Mouse (Mus musculus) embryonic facial prominence, embryonic 15.5 days (tissue): ENCODE data around the gene Lrrc8d. TPM values are rescaled to one million over a fixed set of nuclear protein-coding genes. Genes with fewer than 3 reads are reported as not detected.

ENCODE experiments used
- ATAC-seq: fragments of 200-750 bp; cut with Nextera tagmentation; 2 replicates; pipeline ENCODE4 v1.8.0; 2017; ENCODE audit warnings: low read depth, moderate TSS enrichment; ENCODE audit not compliant: insufficient number of reproducible peaks, low FRiP score, low TSS enrichment
- H3K27ac ChIP-seq: fragments of 300-500 bp; sonication (generic); replicated peaks from 2 replicates; pipeline ENCODE4 v1.5.1; 2015; ENCODE audit warnings: mild to moderate bottlenecking, inconsistent platforms
- H3K27me3 ChIP-seq: fragments of 300-500 bp; sonication (generic); 2 replicates; pipeline ENCODE4 v1.6.1; 2015; ENCODE audit warnings: inconsistent platforms
- H3K36me3 ChIP-seq: fragments of 300-500 bp; sonication (generic); 2 replicates; pipeline ENCODE4 v1.6.1; 2015; ENCODE audit warnings: mild to moderate bottlenecking, inconsistent platforms
- H3K4me1 ChIP-seq: fragments of 300-500 bp; sonication (generic); 2 replicates; pipeline ENCODE4 v1.6.1; 2015; ENCODE audit warnings: inconsistent platforms
- H3K4me2 ChIP-seq: fragments of 300-500 bp; sonication (generic); replicated peaks from 2 replicates; pipeline ENCODE4 v1.6.1; 2015; ENCODE audit warnings: mild to moderate bottlenecking, inconsistent platforms
- H3K4me3 ChIP-seq: fragments of 300-500 bp; sonication (generic); replicated peaks from 2 replicates; pipeline ENCODE4 v1.5.1; 2015; ENCODE audit warnings: mild to moderate bottlenecking, inconsistent platforms
- H3K9ac ChIP-seq: fragments of 300-500 bp; sonication (generic); 2 replicates; pipeline ENCODE4 v1.6.1; 2015; ENCODE audit warnings: inconsistent platforms
- H3K9me3 ChIP-seq: fragments of 300-500 bp; sonication (generic); replicated peaks from 2 replicates; pipeline ENCODE4 v1.6.1; 2016; ENCODE audit warnings: inconsistent platforms
- WGBS: fragments of 180-500 bp; shearing (Covaris S2); methylation state at CpG from one replicate; pipeline ENCODE4 v1.1.7; 2015; 5-methylcytosine and 5-hydroxymethylcytosine counted together
- polyA plus RNA-seq: library from polyadenylated mRNA; unstranded; fragments of >200 nt; fragmentation: Nextera tagmentation; extraction: Ambion mirVana; gene quantifications from 2 replicates; pipeline ENCODE4 v1.2.1, GENCODE M21; 2015

Lrrc8d gene
- polyA plus RNA-seq, 1 experiment from 2014 or later, result 17.7 TPM

- WGBS, result 14% methylated on average over 15 of the region's 15 CpGs
- Histone ChIP-seq H3K9me3 (no peaks in the 10 kb centered on the region), H3K9ac (no peak overlapping the region), H3K36me3 (no peaks in the 10 kb centered on the region), H3K4me3 (0 out of 2 replicates have a peak overlapping the region, but pooled peaks have one; percentile 1), H3K27me3 (no peaks in the 10 kb centered on the region), H3K4me2 (peak overlapping the region; percentile 44), H3K27ac (peak overlapping the region; percentile 61; the same call in 1 of the 2 replicates), H3K4me1 (peaks cover 13% of the 10 kb centered on the region)
- ATAC-seq, result no peak; the same call in 1 of the 2 replicates
Measured at GRCm38 (mm10) chr5:105822521-105823498, 123.0 kb downstream of the Lrrc8d start.

GRCm38 (mm10) chr5:105824282-105824681 lies 124.5 kb downstream of the Lrrc8d start:
- H3K4me2 ChIP-seq, result no peak overlapping the region
- H3K27me3 ChIP-seq, result no peaks in the 10 kb centered on the region
- WGBS, result 68% methylated on average over 7 of the region's 7 CpGs
- no peak overlapping the region for H3K9ac ChIP-seq
- no peaks in the 10 kb centered on the region for H3K9me3 ChIP-seq
- H3K4me1 ChIP-seq, result peaks cover 13% of the 10 kb centered on the region
- no peak overlapping the region for H3K4me3 ChIP-seq
- H3K27ac ChIP-seq, result no peak overlapping the region
- no peaks in the 10 kb centered on the region for H3K36me3 ChIP-seq
- ATAC-seq, result no peak

GRCm38 (mm10) chr5:105824827-105825226 lies 125.1 kb downstream of the Lrrc8d start:
- H3K9me3 ChIP-seq, result no peaks in the 10 kb centered on the region

GRCm38 (mm10) chr5:105826916-105827510 lies 127.2 kb downstream of the Lrrc8d start:
- H3K9ac ChIP-seq, result no peak overlapping the region
- H3K9me3 ChIP-seq, result no peaks in the 10 kb centered on the region
- peaks cover 13% of the 10 kb centered on the region for H3K4me1 ChIP-seq
- H3K27me3 ChIP-seq, result no peaks in the 10 kb centered on the region
- no peak overlapping the region for H3K4me2 ChIP-seq
- no peak for ATAC-seq
- no peaks in the 10 kb centered on the region for H3K36me3 ChIP-seq
- WGBS, result 57% methylated on average over 5 of the region's 5 CpGs
- H3K27ac ChIP-seq, result no peak overlapping the region
- no peak overlapping the region for H3K4me3 ChIP-seq

More at GRCm38 (mm10) chr5:105824827-105825226, 125.1 kb downstream of the Lrrc8d start:
- 83% methylated on average over 4 of the region's 4 CpGs for WGBS
- Histone ChIP-seq H3K4me3 (no peak overlapping the region), H3K27ac (no peak overlapping the region), H3K27me3 (no peaks in the 10 kb centered on the region), H3K36me3 (no peaks in the 10 kb centered on the region), H3K4me1 (peaks cover 13% of the 10 kb centered on the region), H3K4me2 (no peak overlapping the region), H3K9ac (no peak overlapping the region)
- no peak for ATAC-seq

- H3K9me3 ChIP-seq, result no peaks in the 10 kb centered on the region
- H3K4me1 ChIP-seq, result peaks cover 4% of the 10 kb centered on the region
- no peak overlapping the region for H3K4me3 ChIP-seq
- H3K27ac ChIP-seq, result no peak overlapping the region
- no peaks in the 10 kb centered on the region for H3K36me3 ChIP-seq
- WGBS, result 85% methylated on average over 3 of the region's 3 CpGs
- no peak overlapping the region for H3K9ac ChIP-seq
- H3K4me2 ChIP-seq, result no peak overlapping the region
- no peak for ATAC-seq
- no peaks in the 10 kb centered on the region for H3K27me3 ChIP-seq
Measured at GRCm38 (mm10) chr5:105828050-105828449, 128.3 kb downstream of the Lrrc8d start.

- Histone ChIP-seq H3K4me3 (no peak overlapping the region), H3K36me3 (no peaks in the 10 kb centered on the region), H3K9me3 (no peaks in the 10 kb centered on the region), H3K9ac (no peak overlapping the region), H3K4me1 (no peaks in the 10 kb centered on the region), H3K27ac (no peak overlapping the region), H3K4me2 (no peak overlapping the region), H3K27me3 (no peaks in the 10 kb centered on the region)
- ATAC-seq, result no peak
- 43% methylated on average over 7 of the region's 7 CpGs for WGBS
Measured at GRCm38 (mm10) chr5:105829008-105829586, 129.3 kb downstream of the Lrrc8d start.

GRCm38 (mm10) chr5:105832140-105832539 lies 132.4 kb downstream of the Lrrc8d start:
- Histone ChIP-seq H3K27me3 (no peaks in the 10 kb centered on the region), H3K4me3 (no peak overlapping the region), H3K4me2 (no peak overlapping the region), H3K9me3 (no peaks in the 10 kb centered on the region), H3K36me3 (no peaks in the 10 kb centered on the region), H3K27ac (no peak overlapping the region), H3K9ac (no peak overlapping the region), H3K4me1 (no peaks in the 10 kb centered on the region)
- 62% methylated on average over 7 of the region's 7 CpGs for WGBS
- ATAC-seq, result no peak

- 57% methylated on average over 3 of the region's 3 CpGs for WGBS
- Histone ChIP-seq H3K27me3 (no peaks in the 10 kb centered on the region), H3K4me3 (no peak overlapping the region)
Measured at GRCm38 (mm10) chr5:105833923-105834322, 134.2 kb downstream of the Lrrc8d start.

GRCm38 (mm10) chr5:105836006-105836405 lies 136.2 kb downstream of the Lrrc8d start:
- Histone ChIP-seq H3K27ac (no peak overlapping the region), H3K9ac (no peak overlapping the region), H3K36me3 (no peaks in the 10 kb centered on the region), H3K4me1 (no peaks in the 10 kb centered on the region), H3K27me3 (no peaks in the 10 kb centered on the region), H3K4me3 (no peak overlapping the region), H3K9me3 (no peaks in the 10 kb centered on the region), H3K4me2 (no peak overlapping the region)
- ATAC-seq, result no peak
- 71% methylated on average over 9 of the region's 9 CpGs for WGBS

More at GRCm38 (mm10) chr5:105833923-105834322, 134.2 kb downstream of the Lrrc8d start:
- Histone ChIP-seq H3K9me3 (no peaks in the 10 kb centered on the region), H3K4me2 (no peak overlapping the region), H3K36me3 (no peaks in the 10 kb centered on the region), H3K4me1 (no peaks in the 10 kb centered on the region), H3K9ac (no peak overlapping the region), H3K27ac (no peak overlapping the region)
- no peak for ATAC-seq

GRCm38 (mm10) chr5:105839740-105840310 lies 140.1 kb downstream of the Lrrc8d start:
- no peaks in the 10 kb centered on the region for H3K36me3 ChIP-seq
- no peak overlapping the region for H3K4me2 ChIP-seq
- no peaks in the 10 kb centered on the region for H3K9me3 ChIP-seq
- H3K4me1 ChIP-seq, result no peaks in the 10 kb centered on the region
- 69% methylated on average over 13 of the region's 13 CpGs for WGBS
- no peak overlapping the region for H3K4me3 ChIP-seq
- no peaks in the 10 kb centered on the region for H3K27me3 ChIP-seq
- no peak for ATAC-seq
- no peak overlapping the region for H3K27ac ChIP-seq
- no peak overlapping the region for H3K9ac ChIP-seq
